Mouse (Mus musculus): ENCODE measurements around the gene Tbc1d14.

Gene Tbc1d14

GRCm38 (mm10) chr5:36576457-36576856, 16.6 kb downstream of the Tbc1d14 start:
- no peak for DNase-seq (ENCODE audit: low read depth, low spot score)

- no peak for DNase-seq (ENCODE audit: low read depth, low spot score)
These were observed 17.3 kb downstream of the Tbc1d14 start for GRCm38 (mm10) chr5:36575745-36576144.

- DNase-seq (ENCODE audit: low read depth, low spot score), result no peak
These were observed 17.8 kb downstream of the Tbc1d14 start for GRCm38 (mm10) chr5:36575227-36575626.

- peak; percentile 75 for DNase-seq (ENCODE audit: low read depth, low spot score)
These were observed 18.8 kb downstream of the Tbc1d14 start for GRCm38 (mm10) chr5:36574147-36574870.

GRCm38 (mm10) chr5:36573354-36573753, 19.7 kb downstream of the Tbc1d14 start:
- DNase-seq (ENCODE audit: low read depth, low spot score), result no peak

GRCm38 (mm10) chr5:36571371-36571770, 21.7 kb downstream of the Tbc1d14 start:
- no peak for DNase-seq (ENCODE audit: low read depth, low spot score)

GRCm38 (mm10) chr5:36570546-36571245, 22.4 kb downstream of the Tbc1d14 start:
- DNase-seq (ENCODE audit: low read depth, low spot score), result no peak

GRCm38 (mm10) chr5:36570098-36570497, 23.0 kb downstream of the Tbc1d14 start:
- no peak for DNase-seq (ENCODE audit: low read depth, low spot score)

GRCm38 (mm10) chr5:36568118-36568517, 25.0 kb downstream of the Tbc1d14 start:
- no peak for DNase-seq (ENCODE audit: low read depth, low spot score)

- DNase-seq (ENCODE audit: low read depth, low spot score), result no peak
These were observed 25.4 kb downstream of the Tbc1d14 start for GRCm38 (mm10) chr5:36567627-36568026.

- DNase-seq (ENCODE audit: low read depth, low spot score), result no peak
These were observed 28.5 kb downstream of the Tbc1d14 start for GRCm38 (mm10) chr5:36564530-36564929.

GRCm38 (mm10) chr5:36563741-36564140, 29.3 kb downstream of the Tbc1d14 start:
- peak; percentile 25 for DNase-seq (ENCODE audit: low read depth, low spot score)

GRCm38 (mm10) chr5:36562791-36563445, 30.2 kb downstream of the Tbc1d14 start:
- peak; percentile 86 for DNase-seq (ENCODE audit: low read depth, low spot score)

- DNase-seq (ENCODE audit: low read depth, low spot score), result no peak
These were observed 31.6 kb downstream of the Tbc1d14 start for GRCm38 (mm10) chr5:36561509-36561908.

- DNase-seq (ENCODE audit: low read depth, low spot score), result no peak
These were observed 32.6 kb downstream of the Tbc1d14 start for GRCm38 (mm10) chr5:36560490-36560889.

GRCm38 (mm10) chr5:36559510-36560235, 33.4 kb downstream of the Tbc1d14 start:
- no peak for DNase-seq (ENCODE audit: low read depth, low spot score)

GRCm38 (mm10) chr5:36559106-36559505, 34.0 kb downstream of the Tbc1d14 start:
- no peak for DNase-seq (ENCODE audit: low read depth, low spot score)

GRCm38 (mm10) chr5:36558526-36558925, 34.5 kb downstream of the Tbc1d14 start:
- no peak for DNase-seq (ENCODE audit: low read depth, low spot score)

GRCm38 (mm10) chr5:36557584-36558308, 35.3 kb downstream of the Tbc1d14 start:
- DNase-seq (ENCODE audit: low read depth, low spot score), result no peak

- peak; percentile 80 for DNase-seq (ENCODE audit: low read depth, low spot score)
These were observed 36.2 kb downstream of the Tbc1d14 start for GRCm38 (mm10) chr5:36556906-36557305.

- no peak for DNase-seq (ENCODE audit: low read depth, low spot score)
These were observed 36.8 kb downstream of the Tbc1d14 start for GRCm38 (mm10) chr5:36556289-36556688.
